Mouse (Mus musculus) lung, embryonic 14.5 days (tissue): ENCODE data around the gene Ttll4. TPM values are rescaled to one million over a fixed set of nuclear protein-coding genes. Genes with fewer than 3 reads are reported as not detected.
A peak's percentile ranks its signal among the peaks of the same experiment; 100 is the strongest.

ENCODE experiments used
- ATAC-seq: fragments of 200-750 bp; cut with Nextera tagmentation; 2 replicates; pipeline ENCODE4 v1.8.0; 2017; ENCODE audit warnings: mild to moderate bottlenecking, moderate TSS enrichment, moderate library complexity; ENCODE audit not compliant: insufficient read depth
- DNase-seq: peaks from one replicate; pipeline ENCODE4 v3.0.0-alpha.2; 2015
- H3K27ac ChIP-seq: fragments of 300-500 bp; sonication (generic); 2 replicates; pipeline ENCODE4 v1.5.1; 2014; ENCODE audit warnings: low read depth, mild to moderate bottlenecking, moderate library complexity
- H3K27me3 ChIP-seq: fragments of 300-500 bp; sonication (generic); 2 replicates; pipeline ENCODE4 v1.6.1; 2014; ENCODE audit warnings: low read length, control low read depth; ENCODE audit not compliant: insufficient read depth
- H3K36me3 ChIP-seq: fragments of 300-500 bp; sonication (generic); 2 replicates; pipeline ENCODE4 v1.6.1; 2014; ENCODE audit warnings: control low read depth; ENCODE audit not compliant: insufficient read depth
- H3K4me1 ChIP-seq: fragments of 300-500 bp; sonication (generic); 2 replicates; pipeline ENCODE4 v1.6.1; 2014; ENCODE audit warnings: antibody characterized with exemption, control low read depth; ENCODE audit not compliant: insufficient read depth
- H3K4me2 ChIP-seq: fragments of 300-500 bp; sonication (generic); 2 replicates; pipeline ENCODE4 v1.6.1; 2014; ENCODE audit warnings: mild to moderate bottlenecking
- H3K4me3 ChIP-seq: fragments of 300-500 bp; sonication (generic); 2 replicates; pipeline ENCODE4 v1.5.1; 2014; ENCODE audit warnings: low read depth, low read length
- H3K9ac ChIP-seq: fragments of 300-500 bp; sonication (generic); 2 replicates; pipeline ENCODE4 v1.6.1; 2014
- H3K9me3 ChIP-seq: fragments of 300-500 bp; sonication (generic); 2 replicates; pipeline ENCODE4 v1.6.1; 2016; ENCODE audit warnings: low read depth, low read length, control low read depth
- CTCF ChIP-seq: IDR thresholded peaks from 2 replicates; pipeline ENCODE4 v1.5.1; 2016; ENCODE audit warnings: antibody characterized with exemption, low read depth
- WGBS: fragments of 180-500 bp; shearing (Covaris S2); extraction: QIAGEN DNeasy Blood & Tissue Kit; methylation state at CpG from one replicate; pipeline ENCODE4 v1.1.7; 2014; 5-methylcytosine and 5-hydroxymethylcytosine counted together
- polyA plus RNA-seq: library from polyadenylated mRNA; unstranded; fragments of >200 nt; fragmentation: Nextera tagmentation; extraction: Ambion mirVana; gene quantifications from 2 replicates; pipeline ENCODE4 v1.2.1, GENCODE M21; 2014

Gene Ttll4
- polyA plus RNA-seq, 1 experiment from 2014 or later, result 32.6 TPM

DNA sequence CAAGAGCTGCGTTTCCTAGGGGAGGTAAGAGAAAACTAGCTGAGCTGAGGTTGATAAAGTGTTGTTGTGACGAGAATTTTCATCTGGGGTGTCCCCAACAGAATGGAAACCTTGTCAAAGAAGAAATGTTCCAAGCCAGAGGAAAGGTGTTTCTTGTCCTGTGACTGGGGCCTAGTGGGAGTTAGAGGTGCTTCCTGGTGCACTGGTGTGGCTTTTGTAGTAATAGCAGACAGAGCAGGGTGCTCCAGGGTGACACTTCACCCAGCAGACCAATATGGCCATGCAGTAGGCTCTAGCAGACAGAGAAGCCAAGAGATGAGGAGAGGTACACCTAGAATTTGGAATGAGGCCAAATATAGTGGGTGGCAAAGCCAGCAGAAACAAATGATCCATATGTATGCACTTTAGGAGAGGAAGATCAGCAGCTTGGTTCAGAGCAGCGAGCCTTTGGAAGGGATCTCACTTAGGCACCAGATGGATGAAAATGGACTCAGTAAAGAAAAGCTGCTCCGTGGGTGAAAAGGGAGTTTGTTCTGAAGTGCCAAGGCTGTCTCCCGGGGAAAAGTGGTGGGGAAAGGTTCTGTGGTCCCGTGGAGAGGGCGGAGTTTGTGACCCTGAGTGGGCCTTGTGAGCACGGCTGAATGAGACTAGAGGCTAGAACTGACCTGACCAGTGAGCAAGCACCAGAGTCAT is 32.5 kb downstream of the Ttll4 start:
- no peak for ATAC-seq
- no peaks in the 10 kb centered on the region for H3K27me3 ChIP-seq
- no peak for TF ChIP-seq CTCF
- no peaks in the 10 kb centered on the region for H3K4me1 ChIP-seq
- WGBS, result 82% methylated on average over 8 of the region's 8 CpGs
- H3K4me2 ChIP-seq, result no peak overlapping the region
- peaks cover 84% of the 10 kb centered on the region for H3K36me3 ChIP-seq
- no peak overlapping the region for H3K27ac ChIP-seq
- no peaks in the 10 kb centered on the region for H3K9me3 ChIP-seq
- no peak for DNase-seq
- H3K9ac ChIP-seq, result no peak overlapping the region
- H3K4me3 ChIP-seq, result no peak overlapping the region

DNA sequence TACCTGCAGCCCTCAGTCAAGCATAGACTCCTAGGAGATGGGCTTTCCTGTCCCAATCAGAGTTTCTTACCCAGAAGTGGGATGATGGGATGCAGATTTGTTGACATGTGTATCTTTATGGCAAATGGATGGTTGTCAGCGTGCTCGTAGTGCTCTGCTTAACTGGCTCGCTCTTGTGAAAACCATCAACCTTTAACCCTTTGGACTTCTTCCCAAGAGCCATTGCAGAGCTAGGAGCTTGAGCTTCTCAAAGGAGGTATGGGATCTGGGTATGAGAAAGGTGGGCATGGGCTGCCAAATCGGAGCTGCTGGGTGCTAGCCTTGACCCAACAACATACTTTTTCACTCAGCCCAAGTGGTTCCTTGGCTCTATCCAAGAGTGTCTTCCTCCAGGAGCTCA is 34.3 kb downstream of the Ttll4 start:
- Histone ChIP-seq H3K4me1 (no peaks in the 10 kb centered on the region), H3K27ac (no peak overlapping the region), H3K9ac (no peak overlapping the region), H3K27me3 (no peaks in the 10 kb centered on the region), H3K4me3 (no peak overlapping the region), H3K9me3 (no peaks in the 10 kb centered on the region), H3K4me2 (no peak overlapping the region), H3K36me3 (peaks cover 84% of the 10 kb centered on the region)
- TF ChIP-seq CTCF, result no peak
- DNase-seq (no peak), ATAC-seq (no peak)
- WGBS, result 86% methylated on average over 4 of the region's 4 CpGs

DNA sequence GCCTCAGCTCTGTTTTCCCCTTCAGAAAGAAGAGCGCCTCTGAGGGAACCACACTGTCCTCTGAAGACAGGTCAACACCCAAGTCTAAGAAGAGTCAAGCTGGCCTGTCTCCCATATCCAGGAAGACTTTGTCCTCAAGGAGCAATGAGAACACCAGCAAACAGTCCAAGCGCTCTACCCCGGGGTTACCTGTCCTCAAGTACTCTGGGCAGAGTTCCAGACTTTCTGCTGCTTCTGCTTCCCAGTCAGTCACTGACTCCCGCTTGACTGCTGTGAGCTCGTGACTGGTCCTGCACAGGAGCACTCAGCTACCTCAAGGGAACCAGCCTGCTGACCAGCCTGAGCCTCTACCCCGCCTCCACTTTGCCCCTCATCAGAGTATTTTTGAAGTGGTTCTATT is 35.9 kb downstream of the Ttll4 start:
- Histone ChIP-seq H3K4me3 (no peak overlapping the region), H3K36me3 (peaks cover 84% of the 10 kb centered on the region), H3K9ac (no peak overlapping the region), H3K9me3 (no peaks in the 10 kb centered on the region), H3K4me1 (no peaks in the 10 kb centered on the region), H3K27ac (no peak overlapping the region), H3K27me3 (no peaks in the 10 kb centered on the region), H3K4me2 (no peak overlapping the region)
- ATAC-seq, result no peak
- 82% methylated on average over 6 of the region's 6 CpGs for WGBS
- peak; percentile 15 for DNase-seq
- TF ChIP-seq CTCF, result no peak

DNA sequence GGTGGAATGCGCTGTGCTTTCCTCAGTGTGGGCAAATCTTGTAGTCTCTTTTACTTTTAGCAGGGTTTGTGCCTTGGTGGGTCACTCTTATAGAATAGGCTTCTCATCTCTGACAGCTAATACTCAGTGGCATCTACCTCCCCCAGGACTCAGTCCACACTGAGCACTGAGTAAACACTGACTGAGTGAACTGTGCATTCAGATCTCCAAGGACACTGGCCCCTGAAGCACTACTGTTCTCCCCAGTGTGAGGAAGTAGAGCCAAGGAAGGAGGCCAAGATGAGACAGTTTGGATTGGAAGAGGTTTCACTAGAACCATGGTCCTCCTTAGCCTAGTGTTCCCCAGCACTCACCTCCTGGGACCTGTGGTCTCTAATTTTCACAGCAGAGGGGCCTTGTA is 36.8 kb downstream of the Ttll4 start:
- Histone ChIP-seq H3K4me3 (no peak overlapping the region), H3K4me1 (no peaks in the 10 kb centered on the region), H3K27me3 (no peaks in the 10 kb centered on the region), H3K9ac (no peak overlapping the region), H3K27ac (no peak overlapping the region), H3K9me3 (no peaks in the 10 kb centered on the region), H3K36me3 (peaks cover 84% of the 10 kb centered on the region), H3K4me2 (no peak overlapping the region)
- DNase-seq (no peak), ATAC-seq (no peak)
- no peak for TF ChIP-seq CTCF
- WGBS, result 96% methylated on average over 1 of the region's 1 CpGs

DNA sequence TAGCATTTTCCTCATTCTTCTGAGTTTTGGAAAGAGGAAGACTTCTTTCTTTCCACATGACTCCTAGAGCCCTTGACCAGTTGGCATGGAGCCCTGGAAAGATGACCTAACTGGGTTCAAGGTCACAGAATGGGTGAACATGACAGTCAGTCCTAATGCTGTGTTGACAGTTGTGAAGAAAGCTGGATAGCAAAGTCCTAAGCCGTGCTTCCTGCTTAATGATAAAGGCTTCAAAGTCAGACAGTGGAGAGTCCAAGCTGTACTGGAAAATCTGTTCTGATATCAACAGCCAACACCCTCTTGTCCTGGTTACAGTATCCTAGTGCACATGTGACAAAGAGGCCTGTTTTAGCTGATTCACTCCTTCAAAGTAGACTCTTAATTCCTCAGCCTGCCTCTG is 37.2 kb downstream of the Ttll4 start:
- Histone ChIP-seq H3K27me3 (no peaks in the 10 kb centered on the region), H3K4me3 (no peak overlapping the region), H3K9ac (no peak overlapping the region), H3K9me3 (no peaks in the 10 kb centered on the region), H3K27ac (no peak overlapping the region), H3K4me1 (no peaks in the 10 kb centered on the region), H3K36me3 (peaks cover 80% of the 10 kb centered on the region), H3K4me2 (no peak overlapping the region)
- WGBS, result 56% methylated on average over 1 of the region's 1 CpGs
- no peak for DNase-seq
- no peak for ATAC-seq
- TF ChIP-seq CTCF, result no peak

DNA sequence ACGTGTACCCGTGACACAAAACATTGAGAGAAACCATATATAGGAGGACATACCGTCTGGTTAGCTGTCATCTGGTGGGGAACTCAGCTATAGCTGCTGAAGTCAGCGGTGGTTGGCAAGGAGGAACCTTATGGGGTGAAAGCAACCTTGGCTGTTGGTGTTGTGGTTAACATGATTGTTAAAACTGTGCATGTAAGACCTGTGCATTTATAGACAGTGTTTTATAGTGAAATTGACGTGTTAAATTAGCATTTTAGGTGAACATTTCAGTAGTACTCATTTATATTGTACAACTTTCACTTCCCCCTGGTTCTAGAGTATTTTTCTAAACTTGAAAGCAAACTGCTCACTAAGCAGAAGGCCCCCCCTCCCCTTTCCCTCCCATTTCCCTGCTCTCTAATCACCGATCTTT is 40.6 kb downstream of the Ttll4 start:
- Histone ChIP-seq H3K4me3 (no peak overlapping the region), H3K9ac (no peak overlapping the region), H3K36me3 (peaks cover 53% of the 10 kb centered on the region), H3K27ac (no peak overlapping the region), H3K9me3 (no peaks in the 10 kb centered on the region), H3K4me2 (no peak overlapping the region), H3K4me1 (no peaks in the 10 kb centered on the region), H3K27me3 (no peaks in the 10 kb centered on the region)
- ATAC-seq (no peak), DNase-seq (no peak)
- 86% methylated on average over 6 of the region's 6 CpGs for WGBS
- no peak for TF ChIP-seq CTCF

DNA sequence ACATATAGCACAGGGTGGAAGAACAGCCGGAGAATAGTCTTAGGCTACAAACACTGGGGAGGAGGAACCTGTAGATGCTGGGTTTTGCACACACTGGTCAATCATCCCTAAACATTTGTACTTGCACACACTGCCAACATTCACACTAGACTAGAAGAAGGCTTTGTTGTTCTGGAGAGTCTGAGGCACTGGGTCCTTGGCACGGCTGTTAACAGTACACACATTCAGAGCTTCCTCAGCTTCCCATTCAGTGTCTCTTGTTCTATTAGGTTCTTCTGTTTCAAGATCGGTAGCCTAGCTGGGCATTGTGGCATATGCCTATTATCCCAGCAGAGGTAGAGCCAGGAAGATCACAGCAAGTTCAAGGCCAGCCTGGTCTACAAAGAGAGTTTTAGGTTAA is 42.6 kb downstream of the Ttll4 start:
- no peaks in the 10 kb centered on the region for H3K4me1 ChIP-seq
- no peak for ATAC-seq
- no peak overlapping the region for H3K9ac ChIP-seq
- no peaks in the 10 kb centered on the region for H3K27me3 ChIP-seq
- DNase-seq, result no peak
- no peak overlapping the region for H3K27ac ChIP-seq
- H3K9me3 ChIP-seq, result no peaks in the 10 kb centered on the region
- no peak overlapping the region for H3K4me2 ChIP-seq
- WGBS, result 82% methylated on average over 3 of the region's 3 CpGs
- no peak for TF ChIP-seq CTCF
- H3K36me3 ChIP-seq, result peaks cover 32% of the 10 kb centered on the region
- H3K4me3 ChIP-seq, result no peak overlapping the region
